Mouse (Mus musculus): ENCODE measurements around the gene Sec14l1. TPM values are rescaled to one million over a fixed set of nuclear protein-coding genes. Genes with fewer than 3 reads are reported as not detected.

The Sec14l1 gene
- polyA plus RNA-seq, 1 experiment from 2014 or later: 76.9 TPM

DNA sequence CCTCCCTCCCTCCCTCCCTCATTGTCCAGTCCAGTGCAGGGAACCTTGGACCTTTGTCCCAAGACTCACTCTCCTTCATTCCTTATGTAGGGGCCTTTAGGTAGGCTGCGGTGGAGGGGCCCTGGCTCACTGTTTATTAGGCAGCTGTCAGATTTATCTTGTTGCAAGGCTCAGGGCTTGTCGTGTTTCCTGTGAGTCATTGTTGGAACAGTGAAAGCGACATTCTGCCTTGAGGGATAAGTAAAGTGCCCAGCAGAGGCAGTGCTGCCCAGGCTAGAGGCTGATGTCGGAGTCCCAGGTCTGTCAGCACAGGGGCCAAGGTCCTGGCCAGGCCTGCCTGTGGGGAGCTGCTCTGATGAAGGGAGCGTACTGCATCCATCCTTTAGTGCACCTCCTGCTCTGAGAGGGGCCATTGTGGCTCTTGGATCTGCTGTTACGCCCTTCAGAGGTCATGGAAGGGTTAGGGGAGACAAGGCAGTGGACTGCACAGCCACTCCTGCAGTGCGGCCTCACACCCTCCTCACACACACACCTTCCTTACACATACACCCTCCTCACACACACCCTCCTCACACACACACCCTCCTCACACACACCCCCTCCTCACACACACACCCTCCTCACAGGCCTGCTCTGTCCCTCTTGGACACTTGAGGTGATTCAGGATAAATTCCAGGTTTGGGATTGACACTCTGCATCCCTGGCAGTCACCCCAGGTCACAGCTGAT, 39.3 kb downstream of the Sec14l1 start:
- H3K9ac ChIP-seq (replicated peaks; ENCODE audit: low read depth, low read length): no peak overlapping the region
- peaks cover 35% of the 10 kb centered on the region for H3K36me3 ChIP-seq (ENCODE audit: control insufficient read depth, insufficient read depth)
- peaks cover 16% of the 10 kb centered on the region for H3K4me1 ChIP-seq (replicated peaks; ENCODE audit: control insufficient read depth, insufficient read depth, low read length)
- WGBS: 59% methylated on average over 7 of the region's 7 CpGs
- H3K4me3 ChIP-seq (replicated peaks; ENCODE audit: low read length): no peak overlapping the region
- H3K9me3 ChIP-seq (ENCODE audit: control insufficient read depth, low read length): no peaks in the 10 kb centered on the region
- ATAC-seq: no peak
- no peaks in the 10 kb centered on the region for H3K27me3 ChIP-seq (replicated peaks; ENCODE audit: control insufficient read depth, insufficient read depth, low read length)
- no peak overlapping the region for H3K4me2 ChIP-seq (ENCODE audit: low read length)
- H3K27ac ChIP-seq (ENCODE audit: low read length): no peak overlapping the region

GRCm38 (mm10) chr11:117156725-117157124, 41.8 kb downstream of the Sec14l1 start:
- H3K4me2 ChIP-seq (ENCODE audit: low read length): no peak overlapping the region
- H3K27me3 ChIP-seq (replicated peaks; ENCODE audit: control insufficient read depth, insufficient read depth, low read length): no peaks in the 10 kb centered on the region
- H3K27ac ChIP-seq (ENCODE audit: low read length): no peak overlapping the region
- H3K36me3 ChIP-seq (ENCODE audit: control insufficient read depth, insufficient read depth): peaks cover 21% of the 10 kb centered on the region; the same call in 1 of the 2 replicates
- no peak overlapping the region for H3K4me3 ChIP-seq (replicated peaks; ENCODE audit: low read length)
- ATAC-seq: no peak
- no peak overlapping the region for H3K9ac ChIP-seq (replicated peaks; ENCODE audit: low read depth, low read length)
- no peaks in the 10 kb centered on the region for H3K9me3 ChIP-seq (ENCODE audit: control insufficient read depth, low read length)
- WGBS: 11% methylated on average over 13 of the region's 15 CpGs
- peaks cover 23% of the 10 kb centered on the region for H3K4me1 ChIP-seq (replicated peaks; ENCODE audit: control insufficient read depth, insufficient read depth, low read length)

DNA sequence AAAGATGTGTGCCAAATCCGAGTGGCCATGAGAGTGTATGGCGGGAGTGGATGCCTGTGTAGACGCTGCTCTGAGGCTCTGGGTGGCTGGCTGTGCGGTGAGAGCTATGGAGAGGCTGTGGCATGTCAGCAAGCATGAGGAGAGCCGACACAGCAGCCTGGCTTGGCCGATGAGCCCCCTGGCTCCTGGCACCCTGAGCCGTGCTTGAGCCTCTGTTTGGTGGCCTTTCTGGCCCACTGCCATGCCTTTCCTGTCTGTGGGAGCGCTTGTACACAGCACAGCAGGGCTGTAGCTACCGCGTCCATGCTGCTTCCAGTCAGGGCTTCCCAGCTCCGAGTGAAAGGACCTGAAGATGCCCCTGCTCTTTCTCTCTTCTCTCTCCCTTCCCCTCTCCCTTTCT, 43.4 kb downstream of the Sec14l1 start:
- no peak overlapping the region for H3K4me2 ChIP-seq (ENCODE audit: low read length)
- H3K9me3 ChIP-seq (ENCODE audit: control insufficient read depth, low read length): no peaks in the 10 kb centered on the region
- 48% methylated on average over 11 of the region's 11 CpGs for WGBS
- H3K9ac ChIP-seq (replicated peaks; ENCODE audit: low read depth, low read length): no peak overlapping the region
- peaks cover 18% of the 10 kb centered on the region; the same call in 1 of the 2 replicates for H3K36me3 ChIP-seq (ENCODE audit: control insufficient read depth, insufficient read depth)
- no peak overlapping the region for H3K4me3 ChIP-seq (replicated peaks; ENCODE audit: low read length)
- peak; percentile 47 for ATAC-seq
- H3K27ac ChIP-seq (ENCODE audit: low read length): no peak overlapping the region
- peaks cover 23% of the 10 kb centered on the region for H3K4me1 ChIP-seq (replicated peaks; ENCODE audit: control insufficient read depth, insufficient read depth, low read length)
- H3K27me3 ChIP-seq (replicated peaks; ENCODE audit: control insufficient read depth, insufficient read depth, low read length): no peaks in the 10 kb centered on the region

- no peak for ATAC-seq
- Histone ChIP-seq H3K4me1 (replicated peaks; ENCODE audit: control insufficient read depth, insufficient read depth, low read length) (peaks cover 23% of the 10 kb centered on the region), H3K9ac (replicated peaks; ENCODE audit: low read depth, low read length) (no peak overlapping the region), H3K9me3 (ENCODE audit: control insufficient read depth, low read length) (no peaks in the 10 kb centered on the region), H3K36me3 (ENCODE audit: control insufficient read depth, insufficient read depth) (peaks cover 16% of the 10 kb centered on the region; the same call in 1 of the 2 replicates), H3K4me3 (replicated peaks; ENCODE audit: low read length) (no peak overlapping the region), H3K27me3 (replicated peaks; ENCODE audit: control insufficient read depth, insufficient read depth, low read length) (no peaks in the 10 kb centered on the region), H3K27ac (ENCODE audit: low read length) (no peak overlapping the region), H3K4me2 (ENCODE audit: low read length) (no peak overlapping the region)
- 78% methylated on average over 13 of the region's 13 CpGs for WGBS
Measured at GRCm38 (mm10) chr11:117159257-117159945, 44.4 kb downstream of the Sec14l1 start.

GRCm38 (mm10) chr11:117159946-117160307, 45.0 kb downstream of the Sec14l1 start:
- Histone ChIP-seq H3K4me3 (replicated peaks; ENCODE audit: low read length) (no peak overlapping the region), H3K4me2 (ENCODE audit: low read length) (no peak overlapping the region), H3K36me3 (ENCODE audit: control insufficient read depth, insufficient read depth) (peaks cover 11% of the 10 kb centered on the region; the same call in 1 of the 2 replicates), H3K9me3 (ENCODE audit: control insufficient read depth, low read length) (no peaks in the 10 kb centered on the region), H3K27ac (ENCODE audit: low read length) (no peak overlapping the region), H3K27me3 (replicated peaks; ENCODE audit: control insufficient read depth, insufficient read depth, low read length) (no peaks in the 10 kb centered on the region), H3K9ac (replicated peaks; ENCODE audit: low read depth, low read length) (no peak overlapping the region), H3K4me1 (replicated peaks; ENCODE audit: control insufficient read depth, insufficient read depth, low read length) (peaks cover 23% of the 10 kb centered on the region)
- WGBS: 37% methylated on average over 5 of the region's 5 CpGs
- ATAC-seq: no peak

GRCm38 (mm10) chr11:117160791-117161190, 45.8 kb downstream of the Sec14l1 start:
- Histone ChIP-seq H3K4me1 (replicated peaks; ENCODE audit: control insufficient read depth, insufficient read depth, low read length) (peaks cover 23% of the 10 kb centered on the region), H3K27me3 (replicated peaks; ENCODE audit: control insufficient read depth, insufficient read depth, low read length) (no peaks in the 10 kb centered on the region), H3K4me2 (ENCODE audit: low read length) (no peak overlapping the region), H3K36me3 (ENCODE audit: control insufficient read depth, insufficient read depth) (peaks cover 8% of the 10 kb centered on the region; the same call in 1 of the 2 replicates), H3K4me3 (replicated peaks; ENCODE audit: low read length) (no peak overlapping the region), H3K9ac (replicated peaks; ENCODE audit: low read depth, low read length) (no peak overlapping the region), H3K9me3 (ENCODE audit: control insufficient read depth, low read length) (no peaks in the 10 kb centered on the region), H3K27ac (ENCODE audit: low read length) (no peak overlapping the region)
- no peak for ATAC-seq
- 89% methylated on average over 12 of the region's 12 CpGs for WGBS

GRCm38 (mm10) chr11:117161574-117161973, 46.6 kb downstream of the Sec14l1 start:
- peaks cover 23% of the 10 kb centered on the region for H3K4me1 ChIP-seq (replicated peaks; ENCODE audit: control insufficient read depth, insufficient read depth, low read length)
- H3K27ac ChIP-seq (ENCODE audit: low read length): no peak overlapping the region
- WGBS: 76% methylated on average over 8 of the region's 8 CpGs
- H3K4me2 ChIP-seq (ENCODE audit: low read length): no peak overlapping the region
- H3K4me3 ChIP-seq (replicated peaks; ENCODE audit: low read length): no peak overlapping the region
- peaks cover 8% of the 10 kb centered on the region; the same call in 1 of the 2 replicates for H3K36me3 ChIP-seq (ENCODE audit: control insufficient read depth, insufficient read depth)
- no peaks in the 10 kb centered on the region for H3K27me3 ChIP-seq (replicated peaks; ENCODE audit: control insufficient read depth, insufficient read depth, low read length)
- H3K9ac ChIP-seq (replicated peaks; ENCODE audit: low read depth, low read length): no peak overlapping the region
- H3K9me3 ChIP-seq (ENCODE audit: control insufficient read depth, low read length): no peaks in the 10 kb centered on the region
- no peak for ATAC-seq

DNA sequence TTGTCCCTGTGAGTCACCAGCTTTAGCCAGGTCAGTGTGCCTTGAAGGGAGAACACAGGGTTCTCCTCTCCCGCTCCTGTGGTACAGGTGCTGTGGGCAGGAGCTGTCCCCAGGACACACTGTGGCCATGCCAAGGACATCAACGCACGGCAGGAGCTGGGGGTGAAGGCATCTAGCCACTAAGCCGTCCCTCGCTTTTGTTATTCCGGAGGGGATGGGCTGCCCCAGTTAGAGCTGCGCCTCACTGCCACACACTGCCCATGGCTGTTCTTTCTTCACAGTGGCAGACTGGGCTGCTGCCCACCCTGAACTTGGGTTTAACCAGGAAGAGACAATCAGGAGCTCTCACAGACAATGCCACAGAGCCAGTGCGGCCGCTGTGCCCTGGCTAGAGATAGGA, 48.1 kb downstream of the Sec14l1 start:
- no peaks in the 10 kb centered on the region for H3K9me3 ChIP-seq (ENCODE audit: control insufficient read depth, low read length)
- no peak overlapping the region for H3K27ac ChIP-seq (ENCODE audit: low read length)
- 74% methylated on average over 9 of the region's 9 CpGs for WGBS

DNA sequence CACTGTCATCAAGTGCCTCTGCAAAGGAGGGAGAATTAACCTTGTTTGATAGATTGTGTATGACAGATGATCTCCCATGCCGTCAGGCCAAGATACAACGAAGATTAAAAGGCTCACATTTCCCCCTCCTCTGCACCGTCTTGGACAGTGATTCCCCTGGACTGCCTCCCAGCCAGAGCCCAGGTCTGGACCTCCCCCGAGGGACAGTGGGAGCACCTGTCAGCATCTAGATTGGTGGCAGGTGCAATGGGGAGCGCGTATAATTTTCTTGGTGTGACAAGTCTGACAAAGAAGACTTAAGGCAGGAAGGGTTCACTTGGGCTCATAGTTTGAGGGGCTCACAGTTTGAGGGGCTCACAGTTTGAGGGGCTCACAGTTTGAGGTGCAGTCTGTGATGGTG, 48.8 kb downstream of the Sec14l1 start:
- Histone ChIP-seq H3K36me3 (ENCODE audit: control insufficient read depth, insufficient read depth) (no peaks in the 10 kb centered on the region), H3K4me1 (replicated peaks; ENCODE audit: control insufficient read depth, insufficient read depth, low read length) (peaks cover 11% of the 10 kb centered on the region), H3K9ac (replicated peaks; ENCODE audit: low read depth, low read length) (no peak overlapping the region), H3K27me3 (replicated peaks; ENCODE audit: control insufficient read depth, insufficient read depth, low read length) (no peaks in the 10 kb centered on the region), H3K27ac (ENCODE audit: low read length) (no peak overlapping the region), H3K4me2 (ENCODE audit: low read length) (no peak overlapping the region), H3K9me3 (ENCODE audit: control insufficient read depth, low read length) (no peaks in the 10 kb centered on the region), H3K4me3 (replicated peaks; ENCODE audit: low read length) (no peak overlapping the region)
- WGBS: 98% methylated on average over 6 of the region's 6 CpGs
- ATAC-seq: no peak

More for the DNA sequence above, 48.1 kb downstream of the Sec14l1 start:
- Histone ChIP-seq H3K4me3 (replicated peaks; ENCODE audit: low read length) (no peak overlapping the region), H3K9ac (replicated peaks; ENCODE audit: low read depth, low read length) (no peak overlapping the region), H3K4me1 (replicated peaks; ENCODE audit: control insufficient read depth, insufficient read depth, low read length) (peaks cover 15% of the 10 kb centered on the region), H3K4me2 (ENCODE audit: low read length) (no peak overlapping the region), H3K27me3 (replicated peaks; ENCODE audit: control insufficient read depth, insufficient read depth, low read length) (no peaks in the 10 kb centered on the region), H3K36me3 (ENCODE audit: control insufficient read depth, insufficient read depth) (no peaks in the 10 kb centered on the region)
- ATAC-seq: no peak

All from forebrain, embryonic 16.5 days (tissue).